Mouse (Mus musculus) bone marrow, adult 2 months (tissue): ENCODE measurements around the gene Kcnip1. TPM values are rescaled to one million over a fixed set of nuclear protein-coding genes. Genes with fewer than 3 reads are reported as not detected.

ENCODE experiments used
- H3K27ac ChIP-seq: fragments of 200-500 bp; 2 replicates; pipeline ENCODE4 v1.5.1; 2012; ENCODE audit warnings: low read depth, mild to moderate bottlenecking, control low read depth, inconsistent platforms, low read length; ENCODE audit not compliant: control insufficient read depth, poor library complexity, insufficient read depth
- H3K4me1 ChIP-seq: fragments of 200-500 bp; 2 replicates; pipeline ENCODE4 v1.6.1; 2011; ENCODE audit warnings: low read length; ENCODE audit not compliant: control insufficient read depth, insufficient read depth
- H3K4me3 ChIP-seq: fragments of 200-500 bp; replicated peaks from 2 replicates; pipeline ENCODE3; 2011; ENCODE audit warnings: mild to moderate bottlenecking, low read depth, low read length, control low read depth; ENCODE audit not compliant: control insufficient read depth
- CTCF ChIP-seq: fragments of 200-500 bp; IDR thresholded peaks from 2 replicates; pipeline ENCODE4 v1.5.1; 2011; ENCODE audit warnings: low read length, control low read depth; ENCODE audit not compliant: control insufficient read depth, insufficient read depth
- POLR2A ChIP-seq: fragments of 200-500 bp; IDR thresholded peaks from 2 replicates; pipeline ENCODE4 v1.6.1; 2011; ENCODE audit warnings: low read depth, mild to moderate bottlenecking, control low read depth, low read length, borderline replicate concordance; ENCODE audit not compliant: control insufficient read depth
- WGBS: fragments of 180-500 bp; shearing (Covaris S2); methylation state at CpG from one replicate; pipeline ENCODE4 v1.1.7; 2018; 5-methylcytosine and 5-hydroxymethylcytosine counted together
- polyA plus RNA-seq: library from polyadenylated mRNA; stranded (reverse); fragments of >200 nt; gene quantifications from 2 replicates; pipeline ENCODE4 v1.2.4, GENCODE M21; 2011; ENCODE audit warnings: low replicate concordance; ENCODE audit not compliant: missing spikeins, insufficient read depth, insufficient read length

Gene Kcnip1
- polyA plus RNA-seq, 1 experiment = not detected

DNA sequence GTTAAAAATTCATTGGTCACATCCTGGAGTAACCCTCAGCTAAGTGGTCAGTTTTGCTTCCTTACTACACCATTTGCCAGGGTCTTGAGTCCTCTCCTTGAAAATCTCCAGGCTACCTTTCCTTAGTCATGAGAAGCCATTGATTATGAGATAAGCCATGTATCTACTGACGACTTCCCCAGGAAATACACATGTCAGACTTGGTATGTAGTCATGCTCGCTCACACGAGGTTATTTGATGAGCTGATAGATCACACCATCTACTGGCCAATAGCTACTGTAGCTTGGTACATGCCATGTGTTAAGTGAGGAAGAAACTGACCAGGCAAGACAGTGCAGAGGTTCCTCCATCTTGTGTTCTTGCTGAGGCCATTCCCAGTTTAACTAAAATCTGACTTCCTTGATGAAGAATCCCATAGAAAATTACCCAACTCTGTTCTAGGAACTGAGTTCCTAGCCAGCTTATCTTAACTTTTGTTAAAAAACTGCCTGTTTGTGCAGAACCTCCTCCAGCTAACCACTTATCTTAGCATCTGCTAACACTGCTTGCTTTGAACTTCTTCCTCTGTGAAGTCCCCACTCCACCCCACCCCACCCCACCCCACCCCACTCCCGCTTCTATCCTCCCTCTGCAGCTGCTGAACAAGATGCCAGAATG lies 53.4 kb downstream of the Kcnip1 start:
- TF ChIP-seq CTCF = no peak
- no peak for TF ChIP-seq POLR2A
- 18% methylated on average over 4 of the region's 4 CpGs for WGBS
- H3K4me1 ChIP-seq = no peaks in the 10 kb centered on the region
- H3K27ac ChIP-seq = no peak overlapping the region; the same call in 1 of the 2 replicates
- H3K4me3 ChIP-seq = no peak overlapping the region

DNA sequence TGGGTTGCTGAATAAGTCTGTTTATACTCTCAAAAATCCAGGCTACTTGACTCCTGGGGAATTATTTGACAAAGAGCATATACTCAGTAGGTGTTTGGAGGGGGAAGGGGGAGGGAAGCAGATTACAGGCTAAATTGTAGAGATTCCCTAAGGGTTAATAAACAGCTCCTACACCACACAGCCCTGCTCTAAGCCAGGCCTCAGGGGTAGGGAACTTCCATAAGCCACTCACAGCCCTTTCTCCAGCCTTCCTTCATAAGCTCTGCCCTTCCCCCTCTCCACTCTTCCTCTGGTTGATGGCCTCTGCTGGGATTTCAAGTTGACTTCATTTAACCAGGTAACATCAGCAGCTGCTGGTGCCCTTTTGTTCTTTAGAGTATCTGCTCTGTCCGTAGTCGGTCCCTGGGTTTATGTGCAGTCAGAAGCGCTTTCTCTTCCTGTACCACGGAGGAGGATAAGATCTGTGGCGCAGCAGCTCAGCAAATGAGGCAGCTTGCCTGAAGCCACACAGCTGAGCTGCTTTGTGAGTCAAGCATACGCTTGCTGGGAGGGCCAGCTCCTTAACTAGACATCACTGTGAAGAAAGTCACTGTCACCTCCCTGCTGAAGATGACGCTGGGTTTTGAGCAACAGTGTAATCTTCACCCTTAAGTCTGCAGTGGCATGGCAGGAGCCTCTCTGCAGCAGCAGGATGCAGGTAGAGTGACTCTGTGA lies 54.2 kb downstream of the Kcnip1 start:
- H3K27ac ChIP-seq = peak overlapping the region; percentile 44; the same call in 1 of the 2 replicates
- no peak for TF ChIP-seq CTCF
- TF ChIP-seq POLR2A = no peak
- H3K4me1 ChIP-seq = no peaks in the 10 kb centered on the region; the same call in 1 of the 2 replicates
- 15% methylated on average over 7 of the region's 7 CpGs for WGBS
- no peak overlapping the region for H3K4me3 ChIP-seq

DNA sequence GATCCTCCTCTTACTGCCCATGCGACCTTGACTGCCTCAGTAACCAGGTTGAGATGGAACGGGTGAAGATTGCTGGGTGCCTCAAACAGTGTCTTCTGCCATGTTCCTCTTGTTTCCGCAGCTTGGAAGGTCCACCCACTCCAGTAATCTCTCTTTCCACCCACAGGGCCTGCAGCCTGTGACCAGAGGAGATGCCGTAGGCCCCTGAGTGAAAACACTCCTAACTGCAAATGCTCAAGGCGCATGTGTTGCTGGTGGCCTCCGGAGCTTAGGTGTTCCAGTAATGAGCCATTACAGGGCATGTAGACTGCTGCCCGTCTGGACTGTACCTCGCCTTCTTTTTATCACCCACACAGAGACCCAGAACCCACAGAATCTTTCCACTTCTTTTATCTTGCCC lies 55.3 kb downstream of the Kcnip1 start:
- TF ChIP-seq CTCF (no peak), POLR2A (no peak)
- Histone ChIP-seq H3K4me3 (no peak overlapping the region), H3K4me1 (peaks cover 2% of the 10 kb centered on the region), H3K27ac (no peak overlapping the region)
- 81% methylated on average over 8 of the region's 8 CpGs for WGBS

DNA sequence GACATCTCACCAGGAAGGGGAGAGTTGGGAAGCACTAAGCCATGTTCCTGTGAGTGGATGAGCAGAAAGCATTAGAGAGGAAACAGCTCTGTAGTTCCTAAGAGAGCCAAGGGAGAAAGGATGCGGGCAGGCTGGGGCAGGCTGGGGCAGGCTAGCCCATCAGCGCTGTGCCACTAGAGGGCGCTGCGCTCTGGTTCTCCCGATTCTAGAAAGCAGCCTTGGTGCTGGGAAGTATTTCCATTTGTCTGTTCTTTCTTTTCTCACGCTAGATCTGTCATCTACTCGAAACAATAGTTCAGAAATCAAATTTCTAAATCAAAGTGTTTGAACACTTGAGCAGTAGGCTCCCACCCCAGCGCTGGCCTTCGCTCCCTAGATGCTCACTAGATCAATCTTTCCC lies 58.7 kb downstream of the Kcnip1 start:
- WGBS = 78% methylated on average over 9 of the region's 9 CpGs
- no peak overlapping the region for H3K4me3 ChIP-seq
- H3K27ac ChIP-seq = no peak overlapping the region
- peaks cover 3% of the 10 kb centered on the region for H3K4me1 ChIP-seq
- TF ChIP-seq POLR2A (no peak), CTCF (peak; percentile 57)

DNA sequence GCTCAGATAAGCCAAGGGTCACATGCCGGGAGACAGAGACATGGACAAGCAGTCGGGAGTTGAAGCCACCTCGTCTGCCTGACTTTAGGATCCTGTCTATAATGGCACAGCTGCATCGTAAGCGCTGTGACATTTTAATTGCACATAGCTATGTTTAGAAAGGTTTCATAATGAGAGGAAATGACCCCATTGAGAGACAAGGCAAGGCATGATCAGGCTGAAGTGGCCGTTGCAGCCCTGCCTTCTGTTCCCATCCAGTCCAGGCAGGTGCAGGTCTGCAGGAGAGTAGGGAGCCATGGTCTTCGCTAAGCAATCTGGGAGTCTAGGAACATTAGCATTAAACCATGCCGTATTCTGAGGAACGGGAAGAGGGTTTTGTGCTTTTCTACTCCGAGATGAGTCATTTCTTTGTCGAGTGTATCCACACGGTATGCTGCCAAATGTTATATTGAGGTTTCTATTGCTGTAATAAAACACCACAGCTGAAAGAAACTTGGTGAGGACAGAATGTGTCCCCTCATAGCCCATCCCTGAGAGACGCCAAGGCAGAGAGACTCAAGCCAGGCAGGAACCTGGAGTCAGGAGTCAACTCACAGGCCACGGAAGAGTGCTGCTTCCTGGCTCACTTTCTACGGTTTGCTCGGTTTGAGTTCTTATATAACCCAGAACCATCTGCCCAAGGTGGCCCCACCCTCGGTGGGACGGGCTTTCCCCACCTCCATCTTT lies 60.4 kb downstream of the Kcnip1 start:
- WGBS = 4% methylated on average over 18 of the region's 18 CpGs
- H3K27ac ChIP-seq = peak overlapping the region; percentile 53
- H3K4me3 ChIP-seq = peak overlapping the region; percentile 35

DNA sequence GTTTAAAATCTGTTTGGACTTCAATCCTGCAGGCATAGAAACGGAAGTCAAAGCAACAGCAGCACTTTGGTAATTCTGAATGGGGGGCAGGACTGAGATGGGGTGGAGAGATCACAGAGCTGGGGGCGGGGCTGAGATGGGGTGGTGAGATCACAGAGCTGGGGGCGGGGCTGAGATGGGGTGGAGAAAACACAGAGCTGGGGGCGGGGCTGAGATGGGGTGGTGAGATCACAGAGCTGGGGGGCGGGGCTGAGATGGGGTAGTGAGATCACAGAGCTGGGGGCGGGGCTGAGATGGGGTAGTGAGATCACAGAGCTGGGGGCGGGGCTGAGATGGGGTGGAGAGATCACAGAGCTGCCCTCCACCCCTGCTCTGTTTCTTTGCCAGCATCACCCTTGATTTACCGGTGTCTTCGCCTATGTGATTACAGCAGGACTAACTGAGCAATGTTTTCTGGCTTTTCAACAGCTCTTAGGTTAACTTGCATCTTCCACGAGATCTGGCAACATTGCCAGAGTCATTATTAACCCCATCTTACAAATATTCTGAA lies 61.0 kb downstream of the Kcnip1 start:
- 8% methylated on average over 10 of the region's 10 CpGs for WGBS
- peaks cover 3% of the 10 kb centered on the region for H3K4me1 ChIP-seq
- no peak overlapping the region for H3K27ac ChIP-seq
- TF ChIP-seq CTCF (no peak), POLR2A (no peak)
- peak overlapping the region; percentile 35 for H3K4me3 ChIP-seq

More for the DNA sequence above, 60.4 kb downstream of the Kcnip1 start:
- peaks cover 3% of the 10 kb centered on the region for H3K4me1 ChIP-seq
- TF ChIP-seq CTCF (no peak), POLR2A (no peak)

DNA sequence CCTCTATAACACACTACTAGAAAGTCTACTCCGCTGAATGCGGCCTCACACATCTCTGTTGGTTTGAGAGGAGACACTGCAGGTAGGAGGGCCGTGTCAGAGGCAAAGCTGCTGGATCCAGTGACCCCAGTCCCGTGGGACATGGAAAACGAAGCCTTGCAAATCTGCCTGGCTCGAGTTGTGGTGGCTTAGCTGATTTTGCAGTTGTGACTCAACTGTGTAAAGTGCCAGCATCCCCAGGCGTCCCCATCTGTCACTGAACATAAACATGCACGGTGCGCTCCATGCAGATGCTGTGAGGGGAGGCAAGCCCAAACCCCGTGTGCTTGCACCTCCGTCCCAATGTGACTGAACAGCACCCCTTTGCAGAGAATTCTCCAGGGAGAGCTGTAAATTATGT lies 63.5 kb downstream of the Kcnip1 start:
- H3K4me1 ChIP-seq = peaks cover 3% of the 10 kb centered on the region
- no peak for TF ChIP-seq POLR2A
- no peak for TF ChIP-seq CTCF
- 77% methylated on average over 11 of the region's 11 CpGs for WGBS
- H3K27ac ChIP-seq = no peak overlapping the region
- H3K4me3 ChIP-seq = no peak overlapping the region

DNA sequence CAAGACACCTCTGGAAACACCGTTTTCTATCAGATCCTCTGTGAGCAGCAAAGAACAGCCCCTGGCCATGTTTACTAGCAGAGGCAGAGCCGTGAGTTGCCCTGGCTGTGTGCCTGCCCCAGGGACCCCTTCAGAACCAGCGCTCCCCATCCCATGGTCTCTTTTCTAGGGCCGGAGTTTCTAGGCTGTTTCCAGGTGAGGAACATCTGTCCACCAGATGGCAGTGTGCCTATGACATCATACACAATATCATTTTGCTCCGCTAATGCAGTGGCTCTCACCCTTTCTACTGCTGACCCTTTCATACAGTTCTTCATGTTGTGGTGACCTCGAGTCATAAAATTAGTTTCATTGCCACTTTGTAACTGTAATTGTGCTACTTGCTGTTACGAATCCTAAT lies 64.3 kb downstream of the Kcnip1 start:
- no peak for TF ChIP-seq POLR2A
- peak; percentile 45; the same call in 1 of the 2 replicates for TF ChIP-seq CTCF
- 36% methylated on average over 7 of the region's 7 CpGs for WGBS
- H3K4me1 ChIP-seq = peaks cover 3% of the 10 kb centered on the region; the same call in 1 of the 2 replicates
- H3K4me3 ChIP-seq = no peak overlapping the region
- H3K27ac ChIP-seq = no peak overlapping the region

DNA sequence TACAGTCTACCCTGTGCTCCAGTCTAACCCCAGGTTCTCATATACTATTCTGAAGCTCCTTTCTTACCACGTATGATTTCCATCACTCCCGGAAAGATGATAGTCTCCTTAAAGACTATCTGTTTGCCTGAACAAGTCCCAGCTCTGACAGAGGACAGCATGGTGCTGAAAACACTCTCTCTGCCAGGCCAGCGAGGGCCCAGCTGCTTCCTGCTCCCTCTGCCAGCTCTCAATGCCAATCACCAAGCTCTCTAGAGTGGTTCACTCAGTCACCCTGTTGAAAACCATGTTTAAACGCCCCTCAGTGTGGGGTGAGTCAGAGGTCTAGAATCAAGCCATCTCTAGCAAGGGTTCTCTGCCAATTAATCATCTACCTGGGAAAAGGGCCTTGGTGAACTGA lies 65.1 kb downstream of the Kcnip1 start:
- Histone ChIP-seq H3K4me3 (no peak overlapping the region), H3K4me1 (peaks cover 3% of the 10 kb centered on the region; the same call in 1 of the 2 replicates), H3K27ac (no peak overlapping the region)
- 45% methylated on average over 4 of the region's 4 CpGs for WGBS
- no peak for TF ChIP-seq CTCF
- no peak for TF ChIP-seq POLR2A
